Mouse (Mus musculus) erythroblast, adult 5-6 weeks (primary cell): Measurements from ENCODE around the gene Kif20b. TPM values are rescaled to one million over a fixed set of nuclear protein-coding genes. Genes with fewer than 3 reads are reported as not detected.

ENCODE experiments used
- ATAC-seq: replicated peaks from 2 replicates; pipeline ENCODE4 v1.8.0; 2016; ENCODE audit warnings: moderate number of reproducible peaks, mild to moderate bottlenecking, moderate TSS enrichment, inconsistent platforms; ENCODE audit not compliant: poor library complexity, low FRiP score, severe bottlenecking
- total RNA-seq, 2 experiments: library from RNA; stranded (forward) in 1 of 2; stranded (reverse) in 1 of 2; fragments of 150-400 nt in 1 of 2; fragments of 200-764, 138-1000 nt in 1 of 2; gene quantifications; 2 replicates each; pipeline versions ENCODE4 v1.2.3 to v1.2.4; 2015 to 2017; ENCODE audit warnings: low replicate concordance in 2 of 2

The Kif20b gene
- total RNA-seq (2015; ENCODE audit: low replicate concordance) (27.1 and 28.6 TPM in 2 replicates), total RNA-seq (2017; ENCODE audit: low replicate concordance) (30.5 and 57.3 TPM in 2 replicates)

DNA sequence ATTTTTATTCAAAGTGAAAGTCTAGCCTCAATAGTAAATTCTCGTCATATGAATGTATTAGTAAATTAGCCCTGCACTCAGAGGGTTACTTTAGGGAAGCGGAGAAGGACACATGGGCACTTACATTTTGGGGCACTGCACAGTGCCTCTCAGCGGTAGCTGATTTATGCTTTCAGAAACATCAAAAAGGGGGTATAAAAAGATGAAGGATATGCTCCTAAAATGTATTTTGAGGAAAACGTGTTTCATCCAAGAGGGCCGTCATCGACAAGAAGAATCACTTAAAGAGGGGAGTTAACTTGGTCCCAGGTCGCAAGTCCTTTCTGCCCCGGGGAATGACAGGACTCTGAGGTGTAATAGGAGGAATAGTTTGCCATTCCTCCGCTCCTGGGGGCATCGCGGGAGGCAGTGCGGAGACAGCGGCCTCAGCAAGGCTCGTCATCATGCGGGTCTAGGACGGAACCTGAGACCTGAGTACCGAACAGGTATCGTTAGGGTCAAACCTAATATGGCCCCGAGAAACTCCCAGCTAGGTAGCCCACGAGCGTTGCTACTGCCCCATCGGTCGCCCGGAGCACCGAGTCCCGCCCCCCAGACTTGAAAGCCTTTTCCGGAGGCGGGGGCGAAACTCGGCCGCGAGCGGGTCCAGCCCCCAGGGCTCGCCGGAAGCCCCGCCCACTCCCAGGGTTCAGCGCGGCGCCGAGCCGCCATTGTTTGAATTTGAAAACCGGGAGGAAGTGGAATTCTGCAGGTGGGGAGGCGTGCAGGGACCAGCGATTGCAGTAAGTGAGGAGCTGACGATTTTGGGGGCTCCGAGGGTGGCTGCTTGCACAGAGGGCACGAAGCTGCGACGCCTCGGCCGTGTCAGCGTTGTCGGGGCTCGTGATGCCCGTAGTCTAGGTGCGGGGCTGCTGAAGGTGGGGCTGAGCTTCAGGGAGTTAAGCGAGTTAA is at the start of gene Kif20b:
TSS of gene Kif20b (plus strand) at position 710 of the 951 bp plus-strand sequence.
- ATAC-seq, result peak; percentile 97

DNA sequence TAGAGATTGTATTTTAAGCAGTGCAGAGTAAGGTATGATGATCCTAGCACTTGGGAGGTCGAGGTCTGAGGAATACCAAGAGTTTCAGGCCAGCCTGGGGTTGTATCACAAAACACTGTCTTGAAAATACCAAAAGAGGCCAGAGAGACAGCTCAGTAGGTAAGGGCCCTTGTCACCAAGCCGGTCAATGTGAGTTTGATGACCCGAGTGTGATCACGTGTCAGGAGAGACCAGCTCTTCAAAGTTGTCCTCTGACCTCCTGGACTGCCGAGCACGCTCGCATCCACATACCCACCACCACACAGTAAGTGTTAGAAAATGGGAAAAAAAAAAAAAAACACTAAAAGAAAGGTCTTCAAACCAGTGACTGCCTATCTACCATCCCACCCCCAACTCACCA is 45.5 kb upstream of the Kif20b start:
- ATAC-seq, result no peak

DNA sequence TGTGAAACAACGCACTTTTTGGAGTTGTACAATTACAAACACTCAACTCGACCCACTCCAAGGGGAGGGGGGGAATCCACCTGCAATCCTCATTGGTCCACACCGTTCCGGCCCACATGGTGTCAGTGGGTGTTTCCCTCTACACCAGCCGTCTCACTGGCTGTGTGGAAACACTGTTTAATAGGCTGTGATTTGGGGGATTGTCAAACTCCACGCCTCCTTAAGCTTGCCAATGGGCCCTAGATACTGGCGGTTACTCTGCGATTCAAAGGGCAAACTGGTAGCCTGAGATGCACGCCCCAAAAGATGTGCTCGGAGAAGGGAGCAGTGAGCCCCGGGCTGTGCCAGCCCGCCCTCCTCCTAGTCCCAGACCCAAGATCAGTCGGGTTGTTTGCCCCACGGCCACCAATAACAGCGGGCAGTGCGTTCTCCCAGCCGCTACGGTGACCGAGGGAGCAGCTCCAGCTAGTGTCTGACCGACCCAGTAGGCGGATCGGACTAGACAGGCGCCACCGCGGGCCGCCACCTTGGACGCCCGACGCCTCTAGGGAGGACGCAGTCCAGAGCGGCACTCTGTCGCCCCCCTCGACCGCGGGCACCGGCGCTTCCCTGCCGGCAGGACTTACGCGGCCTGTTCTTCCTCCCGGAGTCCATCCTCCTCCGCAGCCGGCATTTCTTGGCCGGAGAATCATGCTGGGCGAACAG is 44.1 kb upstream of the Kif20b start:
- ATAC-seq, result peak; percentile 73

DNA sequence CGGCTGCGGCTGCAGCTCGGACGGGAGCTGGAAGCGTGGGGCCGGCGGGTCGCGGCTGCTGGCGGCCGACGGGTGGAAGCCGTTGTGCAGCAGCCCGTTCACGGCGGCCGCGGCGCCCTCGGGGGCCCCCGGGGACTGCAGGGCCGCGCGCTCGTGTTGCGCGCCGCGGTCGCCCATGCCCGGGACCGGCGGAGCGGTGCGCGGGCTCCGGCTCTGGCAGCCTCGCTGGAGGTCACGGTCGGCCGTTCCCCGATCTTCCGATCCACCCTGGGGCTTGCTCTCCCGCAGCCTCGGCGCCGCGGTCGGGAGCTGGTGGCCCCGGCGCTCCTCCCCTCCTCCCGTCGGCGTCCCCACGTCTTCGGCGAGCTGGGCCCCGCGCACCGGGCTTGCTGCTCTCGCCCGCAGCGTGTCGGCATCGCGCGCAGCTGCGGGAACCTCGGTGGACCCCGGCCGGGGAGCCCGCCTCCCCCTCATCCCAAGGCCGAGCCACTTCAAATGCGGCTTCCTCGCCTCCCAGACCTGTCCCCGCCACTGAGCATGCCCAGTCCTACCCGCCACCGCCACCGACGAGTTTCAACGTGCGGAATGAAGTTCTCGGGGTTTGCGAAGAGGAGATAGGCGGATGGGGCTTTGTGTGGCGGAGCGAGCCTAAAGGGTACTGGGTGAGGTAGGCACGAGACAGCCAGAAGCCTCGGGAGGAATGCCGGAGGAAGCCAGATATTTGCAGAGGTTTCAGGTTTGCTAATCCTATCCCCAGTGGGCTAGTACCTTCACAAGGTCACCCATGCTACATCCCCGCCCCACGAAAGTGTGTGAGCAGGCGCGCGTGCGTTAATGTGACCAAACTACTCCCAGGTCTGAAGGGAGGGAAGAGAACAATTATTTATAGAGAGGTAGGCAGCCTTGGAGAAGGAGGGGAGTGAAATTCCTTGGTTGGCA is 43.3 kb upstream of the Kif20b start, which contains the start of gene Pank1:
TSS of gene Pank1 (minus strand) at position 853 of the 939 bp plus-strand sequence.
- no peak for ATAC-seq

DNA sequence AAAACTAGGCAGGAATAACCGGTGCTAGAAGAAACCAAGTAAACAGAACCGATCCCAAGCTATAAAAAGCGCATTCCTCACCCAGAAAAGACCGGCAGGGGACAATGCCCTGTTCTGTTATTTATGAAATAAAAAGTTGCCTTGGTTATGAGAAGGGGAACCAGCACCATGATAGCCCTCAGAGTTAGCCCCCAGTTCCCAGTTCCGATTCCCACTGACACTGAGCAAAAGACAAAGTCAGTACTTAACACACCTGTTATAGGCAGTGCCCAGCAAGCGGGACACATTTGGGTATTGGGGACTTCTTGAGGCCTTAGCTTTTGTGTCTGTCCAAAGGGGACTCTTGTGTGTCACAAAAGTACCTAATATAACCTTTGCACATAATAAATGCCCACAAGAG is 42.5 kb upstream of the Kif20b start:
- no peak for ATAC-seq

DNA sequence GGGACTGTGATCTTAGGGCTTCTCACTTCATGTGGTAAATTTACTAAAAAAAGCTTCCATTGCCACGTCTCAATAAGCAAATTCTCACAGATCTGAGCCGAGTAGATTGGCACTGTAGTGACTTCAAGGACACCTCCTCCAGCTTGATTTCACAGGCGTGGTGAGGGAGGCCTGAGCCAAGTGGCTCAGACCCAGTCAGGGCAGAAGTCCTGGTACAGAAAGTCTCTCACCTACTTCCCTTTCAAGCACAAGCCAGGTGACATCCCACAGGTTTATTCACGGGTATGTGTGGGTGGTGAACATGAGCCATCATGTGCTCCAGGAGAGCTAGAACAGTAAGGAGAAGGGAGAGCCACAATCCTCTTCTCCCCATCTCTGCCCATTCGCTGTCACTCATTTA is 41.0 kb upstream of the Kif20b start:
- no peak for ATAC-seq

DNA sequence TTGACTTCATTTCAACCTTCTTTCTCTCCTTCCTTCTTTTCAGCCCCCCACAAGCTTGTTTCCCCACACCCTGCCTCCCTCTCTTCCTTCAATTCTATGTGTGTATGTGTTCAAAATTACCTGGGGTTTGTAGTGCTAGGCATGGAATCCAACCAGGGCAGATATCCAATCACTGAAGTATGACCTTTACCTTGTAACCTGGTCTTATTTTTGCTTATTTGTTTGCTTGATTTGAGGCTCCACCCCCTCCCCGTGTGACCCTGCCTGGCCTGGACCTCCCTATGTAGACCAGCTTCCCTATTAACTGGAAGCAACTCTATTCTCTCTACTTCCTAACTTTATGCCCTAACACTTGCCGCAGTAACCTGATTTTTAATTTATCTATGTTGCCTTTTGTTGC is 39.7 kb upstream of the Kif20b start:
- ATAC-seq, result no peak

DNA sequence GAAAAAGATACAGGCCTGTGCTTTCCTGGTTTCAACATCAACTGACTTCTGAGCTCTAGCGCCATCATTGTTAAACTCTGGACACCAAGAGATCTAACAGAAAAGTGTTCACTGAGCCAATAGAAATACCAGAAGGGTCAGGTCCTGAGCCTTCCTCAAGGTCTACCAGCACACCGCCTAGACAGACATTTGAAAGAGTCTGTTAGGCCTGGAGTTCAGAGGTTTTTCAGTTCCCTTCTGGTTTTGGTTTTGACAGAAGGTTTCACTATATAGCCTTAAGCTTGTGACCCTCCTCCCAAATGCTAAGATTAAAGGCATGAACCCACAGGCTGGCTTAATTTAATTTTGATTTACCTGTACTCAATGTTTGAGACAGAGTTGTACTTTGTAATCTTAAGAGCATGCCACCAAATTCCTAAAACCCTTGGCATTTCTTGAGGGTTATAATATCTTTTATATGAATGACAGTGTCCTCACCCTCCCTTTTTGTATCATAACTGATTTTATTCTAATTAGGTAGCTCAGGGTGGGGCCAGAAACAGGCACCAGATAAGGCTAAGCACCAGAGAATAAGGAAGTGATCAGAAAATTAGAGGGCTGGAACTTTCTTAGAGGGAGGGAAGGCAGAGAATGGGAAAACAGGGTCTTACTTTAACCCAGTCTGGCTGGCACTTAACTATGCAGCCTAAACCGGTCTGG is 38.5 kb upstream of the Kif20b start:
- ATAC-seq, result no peak

DNA sequence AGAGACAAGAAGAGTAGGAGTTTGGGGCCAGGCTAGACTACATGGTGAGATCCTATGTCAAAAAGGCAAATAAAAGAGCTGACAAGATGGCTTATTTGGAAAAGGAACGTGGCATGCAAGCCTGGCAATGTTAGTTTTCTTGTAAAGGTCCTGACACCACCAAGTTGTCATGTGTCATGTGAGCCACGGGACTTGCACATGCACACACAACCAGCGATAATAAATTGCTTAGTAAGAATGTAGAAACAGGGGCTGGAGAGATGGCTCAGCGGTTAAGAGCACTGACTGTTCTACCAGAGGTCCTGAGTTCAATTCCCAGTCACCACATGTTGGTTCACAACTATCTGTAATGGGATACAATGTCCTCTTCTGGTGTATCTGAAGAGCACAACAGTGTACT is 35.8 kb upstream of the Kif20b start:
- no peak for ATAC-seq

DNA sequence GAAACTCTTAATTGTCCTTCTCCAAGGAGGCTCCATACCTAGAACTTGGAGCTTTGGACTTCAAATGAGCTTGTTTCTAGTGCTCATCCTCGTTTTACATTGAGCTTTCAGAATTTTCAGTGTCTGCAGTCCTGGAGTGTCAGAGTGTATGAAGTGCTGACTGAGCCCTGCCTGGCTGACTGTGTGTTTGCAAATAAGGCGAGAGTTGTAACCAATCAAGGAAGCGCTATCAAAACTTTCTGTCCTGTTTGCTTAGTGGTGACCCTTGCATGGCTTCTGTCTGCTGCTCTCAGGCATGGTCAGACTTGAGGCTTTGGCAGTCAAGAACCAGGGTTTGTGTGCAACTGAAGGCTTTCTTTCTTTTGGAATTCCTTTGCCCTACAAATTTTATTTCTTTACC is 31.2 kb upstream of the Kif20b start:
- ATAC-seq, result no peak

DNA sequence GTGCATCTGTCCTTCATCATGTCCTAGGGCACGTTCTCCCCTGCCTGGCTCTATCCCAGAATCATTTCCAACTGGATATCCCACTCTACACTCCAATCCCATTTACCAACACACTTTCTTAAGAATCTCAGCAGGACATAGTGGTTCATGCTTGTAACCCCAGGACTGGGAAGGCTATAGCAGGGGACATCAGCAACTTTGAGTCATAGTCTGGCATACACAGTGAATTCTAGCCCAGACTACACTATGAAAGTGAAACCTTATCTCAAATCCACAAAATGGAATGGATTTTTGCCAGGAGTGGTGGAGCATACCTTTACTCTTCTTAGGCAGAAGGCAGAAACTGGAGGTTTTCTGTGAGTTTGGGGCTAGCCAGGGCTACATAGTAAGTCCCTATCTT is 30.6 kb upstream of the Kif20b start:
- ATAC-seq, result no peak

DNA sequence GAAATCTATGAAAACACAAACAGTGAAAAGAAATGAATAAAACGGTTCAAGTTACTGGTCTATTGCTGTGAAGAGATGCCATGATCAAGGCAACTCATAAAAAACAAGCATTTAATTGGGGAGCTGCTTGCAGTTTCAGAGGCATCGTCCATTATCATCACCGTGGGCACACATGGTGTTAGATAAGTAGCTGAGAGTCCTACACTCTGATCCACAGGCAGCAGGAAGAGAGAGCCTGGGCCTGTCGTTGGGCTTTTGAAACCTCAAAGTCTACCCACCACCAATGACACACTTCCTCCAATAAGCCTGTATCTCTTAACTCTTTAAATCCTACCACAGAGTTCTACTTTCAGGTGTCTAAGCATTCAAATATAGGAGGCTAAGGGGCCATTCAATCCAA is 27.1 kb upstream of the Kif20b start:
- no peak for ATAC-seq

DNA sequence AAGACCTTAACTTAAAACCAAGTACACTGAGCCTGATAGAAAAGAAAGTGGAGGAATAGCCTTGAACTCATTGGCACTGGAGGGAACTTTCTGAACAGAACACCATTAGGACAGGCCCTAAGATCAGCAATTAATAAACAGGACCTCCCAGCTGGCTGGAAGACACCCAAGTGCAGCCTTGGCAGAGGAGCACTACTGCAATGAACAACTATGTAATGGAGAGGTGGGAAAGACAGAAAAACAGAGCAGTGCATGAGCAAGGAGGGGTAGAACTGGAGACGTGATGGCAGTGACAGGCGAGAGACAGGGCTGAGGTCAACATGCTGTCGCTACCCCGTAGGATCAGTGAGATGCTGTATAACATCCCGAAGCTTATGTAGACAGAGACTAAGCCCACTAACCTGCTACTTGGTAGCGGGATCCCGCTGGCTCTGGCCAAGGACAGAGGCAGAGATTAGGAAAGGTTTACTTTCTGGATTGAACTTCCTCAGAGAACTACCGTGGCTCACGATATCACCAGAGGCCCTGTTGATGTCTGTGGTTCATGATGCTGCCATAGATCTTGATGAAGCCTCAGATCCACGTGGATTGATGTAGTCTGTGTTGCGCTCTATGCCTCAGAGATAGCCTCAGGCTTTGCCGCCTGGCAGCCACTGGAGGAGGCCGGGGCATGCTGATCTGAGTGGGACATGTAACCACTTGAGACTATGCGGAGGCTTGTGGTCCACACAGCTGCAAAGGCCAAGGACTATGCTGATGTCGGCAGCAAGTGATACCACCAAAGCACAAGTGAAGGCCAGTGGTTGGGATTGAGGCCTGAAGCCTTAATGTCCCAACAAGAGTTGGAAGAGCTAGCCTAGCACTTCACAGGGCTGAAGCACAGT is 24.8 kb upstream of the Kif20b start:
- no peak for ATAC-seq

DNA sequence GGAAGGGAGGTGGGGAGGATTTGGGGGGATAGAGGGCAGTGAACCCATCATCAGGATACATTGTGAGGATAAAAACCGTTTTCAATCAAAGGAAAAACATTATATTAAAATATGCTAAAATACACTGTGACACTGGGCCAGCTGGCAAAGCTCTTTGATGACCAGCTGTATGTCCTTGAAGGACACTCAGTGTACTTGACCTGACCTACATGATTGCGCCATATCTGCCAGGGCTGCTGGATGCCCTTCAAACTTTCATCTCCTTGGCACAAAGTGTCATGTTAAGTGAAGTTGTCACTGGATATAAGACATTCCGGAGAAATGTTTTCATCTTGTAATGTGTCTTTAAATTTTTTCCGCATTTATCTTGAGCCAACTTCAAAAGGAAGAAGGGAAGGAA is 23.2 kb upstream of the Kif20b start:
- ATAC-seq, result no peak

DNA sequence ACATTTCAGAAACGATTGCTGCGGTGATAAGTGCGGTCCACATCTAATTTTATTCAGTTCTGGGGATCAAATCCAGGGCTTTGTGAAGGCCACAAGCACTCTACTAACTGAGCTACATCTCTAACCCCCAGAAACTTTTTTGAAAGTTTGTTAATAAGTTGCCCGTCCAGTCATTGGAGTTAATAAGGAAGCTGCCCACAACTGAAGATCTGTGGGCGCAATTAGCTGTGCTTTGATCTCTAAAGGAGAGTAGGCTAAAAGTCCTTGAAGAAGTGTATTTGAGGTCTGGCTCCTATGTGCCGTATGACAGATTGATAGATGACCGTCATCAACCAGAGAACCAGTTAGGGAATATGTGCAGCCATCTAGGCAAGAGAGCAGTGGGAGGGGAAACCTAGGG is 20.9 kb upstream of the Kif20b start:
- ATAC-seq, result no peak

DNA sequence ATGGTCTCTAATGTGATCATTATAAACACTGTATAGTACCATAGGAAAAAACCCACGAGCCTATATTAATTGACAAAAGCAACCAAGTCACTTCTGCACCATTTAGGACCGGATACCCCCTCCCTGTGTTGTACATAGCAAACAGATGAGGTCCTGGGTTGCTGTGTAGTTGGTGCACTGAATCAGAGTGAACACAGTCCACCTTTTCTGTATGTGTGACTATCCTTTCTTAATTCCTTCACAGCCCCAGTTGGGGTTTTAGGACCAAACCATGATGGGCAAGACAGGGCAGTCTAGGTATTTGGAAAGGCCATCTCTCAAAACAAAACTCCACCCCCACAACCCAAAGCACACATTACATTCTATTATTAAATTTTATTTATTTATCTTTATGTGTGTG is 20.4 kb upstream of the Kif20b start:
- ATAC-seq, result no peak

DNA sequence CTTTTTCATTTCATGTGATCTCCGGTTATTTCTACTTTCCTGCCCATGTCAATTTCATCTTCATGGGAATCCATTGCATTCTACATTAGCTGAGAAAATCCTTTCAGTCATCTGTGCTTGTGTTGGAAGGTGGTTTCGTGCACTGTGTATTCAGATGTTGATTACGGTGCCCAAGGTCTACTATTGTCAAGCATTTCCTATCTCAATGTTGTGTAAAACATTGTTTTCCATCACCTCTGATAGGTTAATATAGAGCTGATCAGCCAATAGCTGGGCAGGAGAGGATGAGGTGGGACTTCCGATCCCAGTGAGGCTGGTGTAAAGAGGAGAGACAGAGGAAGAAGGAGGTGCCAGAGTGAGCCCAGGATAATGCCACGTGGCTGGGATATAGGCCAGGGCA is 18.1 kb upstream of the Kif20b start:
- ATAC-seq, result no peak

DNA sequence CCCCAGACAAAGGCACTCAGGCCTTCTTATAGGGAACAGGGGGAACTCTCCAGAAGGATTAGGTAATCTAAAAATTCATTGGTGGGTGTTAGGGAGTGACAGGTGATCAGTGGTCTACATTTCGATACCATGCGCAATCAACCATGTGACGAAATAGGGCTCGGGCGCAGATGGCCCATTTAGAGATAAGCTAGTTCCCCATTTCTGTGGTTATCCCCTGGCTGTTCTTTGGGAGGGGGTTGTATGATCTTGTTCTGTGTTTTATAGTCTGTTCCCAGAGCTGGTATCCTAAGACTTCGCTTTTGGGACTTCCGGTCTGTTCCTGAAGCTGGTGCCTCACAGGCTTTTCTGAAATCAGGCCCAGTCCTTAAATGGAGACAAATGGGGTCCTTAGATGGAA is 16.7 kb upstream of the Kif20b start:
- ATAC-seq, result no peak
